In the genomic region with DNA sequence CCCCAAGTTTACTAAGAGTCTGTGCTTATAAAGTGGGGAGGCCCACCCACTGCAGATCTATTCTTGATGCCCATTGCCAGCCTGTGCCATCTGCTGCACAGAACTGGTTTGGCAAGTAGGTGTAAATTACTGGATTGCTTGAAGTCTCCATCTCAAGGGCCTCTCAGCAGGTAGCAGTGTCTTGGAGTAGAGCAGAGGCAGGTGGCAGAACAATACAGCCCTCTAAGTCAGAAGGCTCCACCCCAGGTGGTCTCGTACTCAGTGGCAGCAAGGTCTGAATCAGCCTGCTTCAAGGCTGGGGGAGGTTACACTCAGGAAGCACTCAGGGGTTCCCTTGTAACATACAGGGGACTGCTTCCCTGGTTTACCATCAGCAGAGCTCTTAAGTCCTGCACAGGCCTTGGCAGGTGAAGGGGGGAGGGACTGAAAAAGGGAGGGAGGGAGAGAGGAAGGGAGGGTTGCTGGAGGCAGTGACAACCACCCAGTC, we compare ENCODE assay signal across 10 mouse cellular contexts. TPM values are rescaled to one million over a fixed set of nuclear protein-coding genes. Genes with fewer than 3 reads are reported as not detected.
DNase-seq lines count a peak whose midpoint lies in the region; TF ChIP-seq lines count a peak whose summit lies in the region.
"Had no signal": no experiment of that assay in that cellular context is flagged by ENCODE, and none has a peak within 500 bp of the region (broad histone marks: within the 10 kb centered on the region; RNA-seq: fewer than 3 reads in every experiment).

No protein-coding gene starts in this region.

- peaks cover 5% of the 10 kb centered on the region; the same call in 1 of the 2 replicates for H3K4me1 ChIP-seq in kidney, adult 2 months (ENCODE audit: control insufficient read depth, insufficient read depth, low read length)

- H3K36me3 ChIP-seq in kidney, adult 2 months (ENCODE audit: control insufficient read depth, insufficient read depth, low read length) = no peaks in the 10 kb centered on the region

- no peak for TF ChIP-seq CTCF in kidney, adult 2 months (conservative IDR thresholded peaks at IDR 0.05; ENCODE audit: insufficient read depth, insufficient read length, low read depth, low read length)

- no peak for TF ChIP-seq POLR2A in kidney, adult 2 months (IDR thresholded peaks at IDR 0.05; ENCODE audit: low read depth, low read length)

- no peak overlapping the region for H3K27ac ChIP-seq in kidney, adult 2 months (ENCODE audit: insufficient read depth, low read depth, low read length)
- H3K27ac ChIP-seq: heart, adult 2 months; liver, embryonic 12.5 days had no signal

- no peaks in the 10 kb centered on the region for H3K27me3 ChIP-seq in kidney, adult 2 months (replicated peaks; ENCODE audit: control insufficient read depth, insufficient read depth, low read length)

- DNase-seq in heart, adult 11 months = peak; percentile 79
- DNase-seq in heart, adult 8-10 months (ENCODE audit: low spot score) = no peak
- DNase-seq in R1 (ENCODE audit: low read depth, low spot score) (peak; percentile 94), liver (no peak)
- DNase-seq in left cerebral cortex, adult 8-10 months (ENCODE audit: low spot score in 2 of 2) = peak; percentile 10 to 69
- peak; percentile 37 to 52 for DNase-seq in right cerebral cortex, postnatal 36 days (ENCODE audit: low spot score in 2 of 2)
- DNase-seq in kidney, adult 2 months = no peak
- no peak for DNase-seq in adrenal gland, adult 18-20 months (ENCODE audit: low spot score in 2 of 2)
- DNase-seq: heart, adult 2 months had no signal

- no peak overlapping the region for H3K4me3 ChIP-seq in kidney, adult 2 months (ENCODE audit: insufficient read depth, low read depth, low read length)
- H3K4me3 ChIP-seq: heart, adult 2 months; liver, embryonic 12.5 days had no signal

- 63% methylated on average over 1 of the region's 1 CpGs for WGBS in kidney, adult 2 months

RNA-seq across cellular contexts. Expression of gene Plcxd1, which starts 0.7 kb away (rescaled TPM):
- under 1 TPM in 1 of 4 experiments, not detected in 3; 0.09 TPM for total RNA-seq in heart, adult 8-10 months (2022)
- 10 to 100 TPM; 10.2 to 15.1 (median 14.1) TPM for total RNA-seq in left cerebral cortex, adult 8-10 months (2022)
- polyA plus RNA-seq in kidney, adult 2 months (2012; rRNA removed) = 1.8 and 2.9 TPM in 2 replicates
- under 1 TPM in 1 of 2 experiments, not detected in 1; 0.19 TPM for total RNA-seq in adrenal gland, adult 18-20 months (2021)
- total RNA-seq: heart, adult 2 months had no signal

RNA-seq across cellular contexts. Expression of gene Gm35315, which starts 4.8 kb away (rescaled TPM):
- total RNA-seq in heart, adult 8-10 months (2022) = not detected
- total RNA-seq in left cerebral cortex, adult 8-10 months (2022) = 1 to 10 TPM in 2 of 4 experiments, under 1 TPM in 2; 0.61 to 2.1 (median 1.2) TPM
- polyA plus RNA-seq in kidney, adult 2 months (2012; rRNA removed) = 0.04 and 0.11 TPM in 2 replicates
- under 1 TPM; 0.30 to 0.70 TPM for total RNA-seq in adrenal gland, adult 18-20 months (2021)
- total RNA-seq: heart, adult 2 months had no signal
- polyA plus RNA-seq: heart, adult 2 months had no signal

RNA-seq across cellular contexts. Expression of gene Gtpbp6, which starts 9.0 kb away (rescaled TPM):
- total RNA-seq in heart, adult 8-10 months (2022) = 10 to 100 TPM; 23.8 to 31.2 (median 29.1) TPM
- total RNA-seq in left cerebral cortex, adult 8-10 months (2022) = 10 to 100 TPM; 67.3 to 88.7 (median 83.2) TPM
- 50.6 and 65.8 TPM in 2 replicates for polyA plus RNA-seq in kidney, adult 2 months (2012; rRNA removed)
- 10 to 100 TPM; 69.9 to 71.0 TPM for total RNA-seq in adrenal gland, adult 18-20 months (2021)

RNA-seq across cellular contexts. Expression of gene Zfp605, which starts 10.9 kb away (rescaled TPM):
- 1 to 10 TPM; 2.8 to 3.7 (median 3.3) TPM for total RNA-seq in heart, adult 8-10 months (2022)
- total RNA-seq in left cerebral cortex, adult 8-10 months (2022) = 10 to 100 TPM; 15.0 to 19.2 (median 16.1) TPM
- 0.49 and 0.74 TPM in 2 replicates for polyA plus RNA-seq in kidney, adult 2 months (2012; rRNA removed)
- 1 to 10 TPM; 6.0 to 6.2 TPM for total RNA-seq in adrenal gland, adult 18-20 months (2021)

RNA-seq across cellular contexts. Expression of gene Gm17655, which starts 26.7 kb away (rescaled TPM):
- 1 to 10 TPM; 1.7 to 6.7 (median 3.6) TPM for total RNA-seq in heart, adult 8-10 months (2022)
- total RNA-seq in left cerebral cortex, adult 8-10 months (2022) = 10 to 100 TPM; 13.0 to 14.4 (median 13.9) TPM
- 0.07 and 0.67 TPM in 2 replicates for polyA plus RNA-seq in kidney, adult 2 months (2012; rRNA removed)
- 1 to 10 TPM; 4.7 to 7.6 TPM for total RNA-seq in adrenal gland, adult 18-20 months (2021)

Comparison
In these comparisons a context has a peak if more than half of its experiments do, and no peak if none do; other contexts are left out.
1. DNase-seq: peak in heart, adult 11 months (single experiment), R1 (single experiment), left cerebral cortex, adult 8-10 months (2 of 2) and right cerebral cortex, postnatal 36 days (2 of 2); none in heart, adult 8-10 months (single experiment), kidney, adult 2 months (single experiment), adrenal gland, adult 18-20 months (0 of 2) and liver (single experiment).
2. RNA of gene Plcxd1, which starts 0.7 kb away (total RNA-seq): 10.2 to 15.1 TPM in left cerebral cortex, adult 8-10 months; 0.19 TPM in adrenal gland, adult 18-20 months and 0.09 TPM in heart, adult 8-10 months; every median in the first group is over 4 times any median in the second.